Mouse (Mus musculus) midbrain, embryonic 14.5 days (tissue): Measurements from ENCODE around the gene Art4. TPM values are rescaled to one million over a fixed set of nuclear protein-coding genes. Genes with fewer than 3 reads are reported as not detected.

Source experiments
- ATAC-seq: fragments of 200-750 bp; cut with Nextera tagmentation; 2 replicates; pipeline ENCODE4 v1.8.0; 2017; ENCODE audit warnings: moderate number of reproducible peaks, moderate library complexity; ENCODE audit not compliant: low FRiP score, low TSS enrichment
- DNase-seq: peaks from one replicate; pipeline ENCODE4 v3.0.0-alpha.2; 2015
- H3K27ac ChIP-seq: fragments of 300-500 bp; sonication (generic); replicated peaks from 2 replicates; pipeline ENCODE4 v1.5.1; 2014; ENCODE audit warnings: mild to moderate bottlenecking, low read depth, low read length, moderate library complexity
- H3K27me3 ChIP-seq: fragments of 300-500 bp; sonication (generic); 2 replicates; pipeline ENCODE4 v1.6.1; 2014; ENCODE audit warnings: low read length, control low read depth, mixed read lengths; ENCODE audit not compliant: control insufficient read depth, insufficient read depth
- H3K36me3 ChIP-seq: fragments of 300-500 bp; sonication (generic); 2 replicates; pipeline ENCODE4 v1.6.1; 2014; ENCODE audit warnings: low read length, control low read depth; ENCODE audit not compliant: control insufficient read depth, insufficient read depth
- H3K4me1 ChIP-seq: fragments of 300-500 bp; sonication (generic); 2 replicates; pipeline ENCODE4 v1.6.1; 2014; ENCODE audit warnings: mild to moderate bottlenecking, antibody characterized with exemption, low read length, control low read depth; ENCODE audit not compliant: control insufficient read depth, insufficient read depth
- H3K4me2 ChIP-seq: fragments of 300-500 bp; sonication (generic); 2 replicates; pipeline ENCODE4 v1.6.1; 2014; ENCODE audit warnings: mild to moderate bottlenecking, low read length, moderate library complexity
- H3K4me3 ChIP-seq: fragments of 300-500 bp; sonication (generic); replicated peaks from 2 replicates; pipeline ENCODE4 v1.5.1; 2014; ENCODE audit warnings: low read depth, low read length
- H3K9ac ChIP-seq: fragments of 300-500 bp; sonication (generic); replicated peaks from 2 replicates; pipeline ENCODE4 v1.6.1; 2014; ENCODE audit warnings: mild to moderate bottlenecking, low read length, moderate library complexity
- H3K9me3 ChIP-seq: fragments of 300-500 bp; sonication (generic); 2 replicates; pipeline ENCODE4 v1.6.1; 2016; ENCODE audit warnings: low read length, control low read depth, mixed read lengths; ENCODE audit not compliant: control insufficient read depth
- WGBS: fragments of 180-500 bp; shearing (Covaris S2); extraction: QIAGEN DNeasy Blood & Tissue Kit; methylation state at CpG from one replicate; pipeline ENCODE4 v1.1.7; 2014; 5-methylcytosine and 5-hydroxymethylcytosine counted together
- polyA plus RNA-seq: library from polyadenylated mRNA; unstranded; fragments of >200 nt; fragmentation: Nextera tagmentation; extraction: Ambion mirVana; gene quantifications from 2 replicates; pipeline ENCODE4 v1.2.1, GENCODE M21; 2014

The Art4 gene
- polyA plus RNA-seq = not detected in 2 replicates

GRCm38 (mm10) chr6:136857186-136857872, at the start of gene Art4:
TSS of gene Art4 (minus strand) at chr6:136857733.
- Histone ChIP-seq H3K4me3 (no peak within 1 kb of the TSS), H3K4me2 (no peak within 1 kb of the TSS), H3K27me3 (no peaks in the 10 kb centered on the region), H3K4me1 (no peaks in the 10 kb centered on the region), H3K9me3 (no peaks in the 10 kb centered on the region), H3K27ac (no peak within 1 kb of the TSS), H3K36me3 (no peaks in the 10 kb centered on the region), H3K9ac (no peak within 1 kb of the TSS)
- no peak for DNase-seq
- WGBS = 79% methylated on average over 18 of the region's 18 CpGs
- no peak for ATAC-seq

DNA sequence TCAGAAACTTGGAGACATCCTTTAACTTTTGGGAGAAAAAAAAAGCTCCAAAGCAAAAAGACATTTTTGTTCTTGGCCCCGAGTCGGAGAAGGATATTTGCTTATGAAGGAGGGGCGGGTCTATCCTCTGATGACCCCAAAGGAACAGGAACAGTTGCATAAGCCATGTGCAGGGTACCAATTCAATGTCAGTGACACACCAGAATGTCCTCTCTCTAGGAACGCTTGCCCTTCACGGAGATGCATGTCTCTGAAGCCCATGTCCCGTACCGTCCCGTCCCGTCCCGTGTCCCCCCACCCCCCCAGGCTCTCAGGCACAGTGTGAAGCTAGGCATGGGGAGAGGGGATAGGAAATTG, 49.4 kb upstream of the Art4 start:
- no peak overlapping the region for H3K9ac ChIP-seq
- ATAC-seq = no peak

DNA sequence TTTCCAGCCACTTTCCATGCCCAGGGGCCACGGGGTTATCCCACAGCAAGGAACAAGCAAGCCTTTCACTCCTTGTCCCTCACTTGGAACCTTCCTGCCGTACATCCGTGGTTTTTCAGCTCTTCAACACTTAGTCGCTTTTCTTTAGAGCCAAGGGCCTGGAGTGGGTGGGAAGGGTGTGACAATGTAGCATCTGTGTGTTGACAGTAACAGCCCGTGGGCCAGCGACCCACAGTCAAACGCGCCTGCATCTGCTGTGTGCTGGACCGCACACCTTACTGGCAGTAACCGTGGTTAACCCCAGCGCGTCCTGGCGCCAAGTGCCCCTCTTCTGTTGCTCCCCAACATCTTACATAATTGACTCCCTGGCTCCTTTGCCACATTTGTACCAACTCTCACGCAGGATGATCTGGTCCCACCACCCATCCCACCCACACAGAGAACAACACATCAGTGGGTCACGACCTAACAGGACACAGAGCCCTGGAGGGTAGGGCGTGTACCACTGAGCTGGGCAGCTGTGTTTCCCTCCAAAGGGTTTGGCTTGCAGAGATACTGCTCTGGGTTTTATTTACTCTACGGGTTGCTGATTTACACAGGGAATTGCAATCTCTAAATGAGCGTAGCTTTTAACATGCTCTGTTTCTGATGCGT, 48.9 kb upstream of the Art4 start:
- no peaks in the 10 kb centered on the region for H3K27me3 ChIP-seq
- 94% methylated on average over 19 of the region's 19 CpGs for WGBS
- no peaks in the 10 kb centered on the region for H3K36me3 ChIP-seq

More for the DNA sequence above, 49.4 kb upstream of the Art4 start:
- H3K27ac ChIP-seq = no peak overlapping the region
- no peak overlapping the region for H3K4me3 ChIP-seq
- H3K36me3 ChIP-seq = no peaks in the 10 kb centered on the region
- H3K4me1 ChIP-seq = no peaks in the 10 kb centered on the region
- no peak overlapping the region for H3K4me2 ChIP-seq
- no peaks in the 10 kb centered on the region for H3K27me3 ChIP-seq
- 71% methylated on average over 10 of the region's 10 CpGs for WGBS
- no peaks in the 10 kb centered on the region for H3K9me3 ChIP-seq
- no peak for DNase-seq

GRCm38 (mm10) chr6:136903885-136904470, 46.4 kb upstream of the Art4 start:
- Histone ChIP-seq H3K9ac (no peak overlapping the region), H3K9me3 (no peaks in the 10 kb centered on the region), H3K4me1 (no peaks in the 10 kb centered on the region), H3K4me2 (no peak overlapping the region), H3K27me3 (no peaks in the 10 kb centered on the region), H3K27ac (no peak overlapping the region), H3K36me3 (no peaks in the 10 kb centered on the region), H3K4me3 (no peak overlapping the region)
- WGBS = 67% methylated on average over 8 of the region's 8 CpGs
- ATAC-seq = no peak
- no peak for DNase-seq

More for the DNA sequence above, 48.9 kb upstream of the Art4 start:
- Histone ChIP-seq H3K4me3 (no peak overlapping the region), H3K27ac (no peak overlapping the region), H3K9ac (no peak overlapping the region), H3K4me2 (no peak overlapping the region), H3K9me3 (no peaks in the 10 kb centered on the region), H3K4me1 (no peaks in the 10 kb centered on the region)
- no peak for ATAC-seq
- DNase-seq = no peak

GRCm38 (mm10) chr6:136902527-136902926, 45.0 kb upstream of the Art4 start:
- ATAC-seq (no peak), DNase-seq (no peak)
- Histone ChIP-seq H3K27ac (no peak overlapping the region), H3K4me2 (no peak overlapping the region), H3K36me3 (no peaks in the 10 kb centered on the region), H3K9ac (no peak overlapping the region), H3K27me3 (no peaks in the 10 kb centered on the region), H3K4me3 (no peak overlapping the region), H3K4me1 (no peaks in the 10 kb centered on the region), H3K9me3 (no peaks in the 10 kb centered on the region)
- 87% methylated on average over 9 of the region's 9 CpGs for WGBS

DNA sequence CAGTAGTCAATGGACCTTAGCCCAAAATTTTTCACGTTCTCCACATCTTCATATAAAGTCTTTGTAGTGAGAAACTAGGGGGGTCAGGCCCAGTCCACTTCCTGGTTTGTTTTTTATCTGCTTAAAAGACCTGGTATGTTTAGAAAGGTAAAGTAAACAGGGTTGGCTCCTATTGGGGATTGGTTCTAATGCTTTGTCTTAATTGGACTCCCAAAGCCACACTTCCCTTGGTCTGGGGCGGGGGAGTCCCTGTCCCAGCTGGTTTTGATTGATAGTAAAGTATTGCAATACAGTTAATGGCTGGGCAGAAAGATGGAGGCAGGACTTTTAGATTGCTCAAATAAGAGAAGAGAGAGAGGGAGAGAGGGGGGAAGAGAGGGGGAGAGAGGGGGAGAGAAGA, 43.5 kb upstream of the Art4 start:
- Histone ChIP-seq H3K9me3 (no peaks in the 10 kb centered on the region), H3K36me3 (no peaks in the 10 kb centered on the region), H3K4me3 (no peak overlapping the region), H3K9ac (no peak overlapping the region), H3K4me2 (no peak overlapping the region), H3K27me3 (no peaks in the 10 kb centered on the region), H3K27ac (no peak overlapping the region), H3K4me1 (no peaks in the 10 kb centered on the region)
- DNase-seq (no peak), ATAC-seq (no peak)
- WGBS = 85% methylated on average over 2 of the region's 2 CpGs

- Histone ChIP-seq H3K4me3 (no peak overlapping the region), H3K4me2 (no peak overlapping the region), H3K9ac (no peak overlapping the region), H3K27ac (no peak overlapping the region), H3K36me3 (no peaks in the 10 kb centered on the region), H3K9me3 (no peaks in the 10 kb centered on the region), H3K4me1 (no peaks in the 10 kb centered on the region), H3K27me3 (no peaks in the 10 kb centered on the region)
- DNase-seq (no peak), ATAC-seq (no peak)
- WGBS = 85% methylated on average over 4 of the region's 4 CpGs
These were observed 43.0 kb upstream of the Art4 start for GRCm38 (mm10) chr6:136900369-136901009.

GRCm38 (mm10) chr6:136898954-136899353, 41.4 kb upstream of the Art4 start:
- no peaks in the 10 kb centered on the region for H3K36me3 ChIP-seq
- DNase-seq (no peak), ATAC-seq (no peak)
- H3K4me3 ChIP-seq = no peak overlapping the region
- no peaks in the 10 kb centered on the region for H3K27me3 ChIP-seq
- no peaks in the 10 kb centered on the region for H3K9me3 ChIP-seq
- no peaks in the 10 kb centered on the region for H3K4me1 ChIP-seq
- no peak overlapping the region for H3K27ac ChIP-seq
- WGBS = 85% methylated on average over 2 of the region's 2 CpGs
- no peak overlapping the region for H3K9ac ChIP-seq
- no peak overlapping the region for H3K4me2 ChIP-seq
